Mouse (Mus musculus): ENCODE results near the gene Olfr364-ps1. TPM values are rescaled to one million over a fixed set of nuclear protein-coding genes. Genes with fewer than 3 reads are reported as not detected.

Olfr364-ps1 gene
- polyA plus RNA-seq (2012; rRNA removed) = not detected in 2 replicates

GRCm38 (mm10) chr2:37139022-37139421 is at the start of gene Olfr364-ps1:
Gene Olfr364-ps1, plus strand, starts transcription at chr2:37139322.

DNA sequence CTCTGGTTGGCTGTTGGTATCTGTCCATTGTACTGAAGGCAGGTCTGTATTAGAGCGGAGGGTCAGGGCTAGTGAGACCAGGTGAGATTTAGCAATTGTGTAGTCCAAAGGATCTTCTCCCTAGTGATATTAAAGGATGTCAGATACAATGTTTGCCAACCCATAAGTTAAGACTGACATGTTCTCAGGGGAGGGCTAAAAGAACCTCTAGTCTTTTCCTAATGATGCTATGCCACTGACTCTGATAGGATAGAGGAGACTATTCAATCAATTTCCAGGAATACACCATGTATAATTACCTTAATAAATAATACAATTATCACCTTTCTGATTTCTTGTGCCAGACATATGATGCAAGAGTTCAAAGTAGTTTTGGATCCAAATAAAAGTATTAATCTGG is 21.3 kb upstream of the Olfr364-ps1 start, which contains the start of gene Olfr362:
TSS of gene Olfr362 (minus strand) at position 101 of the 400 bp plus-strand sequence.

DNA sequence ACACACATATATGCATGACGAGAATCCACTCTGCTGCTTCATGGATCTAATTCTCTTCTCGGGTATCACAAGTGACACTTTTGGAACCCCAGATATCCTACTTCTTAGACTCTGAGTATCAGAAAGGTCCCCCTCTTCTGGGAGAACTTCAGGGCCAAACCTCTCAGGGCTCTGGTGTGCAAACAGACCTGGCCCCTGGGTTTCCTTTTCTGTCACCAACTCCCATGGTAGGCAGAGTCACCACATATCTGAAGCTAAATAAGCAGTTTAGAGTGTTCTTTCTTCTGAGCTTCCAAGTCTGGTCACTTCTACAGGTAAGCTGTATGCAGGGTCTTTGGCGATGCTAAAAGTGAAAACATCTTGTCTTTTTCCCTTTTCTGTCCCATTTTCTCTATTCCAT is 48.8 kb downstream of the Olfr364-ps1 start, which contains the start of gene Olfr365:
TSS of gene Olfr365 (plus strand) at position 301 of the 400 bp plus-strand sequence.

Other genes with a start within 250 kb of the Olfr364-ps1 start
- gene Olfr353, start 246.4 kb upstream of the Olfr364-ps1 start, polyA plus RNA-seq (2012; rRNA removed) = not detected in 2 replicates
- gene Olfr354, start 233.6 kb upstream of the Olfr364-ps1 start, polyA plus RNA-seq (2012; rRNA removed) = not detected in 2 replicates
- not detected in 2 replicates for gene Olfr355, start 210.4 kb upstream of the Olfr364-ps1 start, polyA plus RNA-seq (2012; rRNA removed)
- not detected in 2 replicates for gene Olfr356, start 202.2 kb upstream of the Olfr364-ps1 start, polyA plus RNA-seq (2012; rRNA removed)
- gene Olfr357, start 145.5 kb upstream of the Olfr364-ps1 start, polyA plus RNA-seq (2012; rRNA removed) = not detected in 2 replicates
- gene Olfr358, start 130.0 kb upstream of the Olfr364-ps1 start, polyA plus RNA-seq (2012; rRNA removed) = not detected in 2 replicates
- not detected in 2 replicates for gene Olfr360, start 73.6 kb upstream of the Olfr364-ps1 start, polyA plus RNA-seq (2012; rRNA removed)
- gene Olfr361, start 50.0 kb upstream of the Olfr364-ps1 start, polyA plus RNA-seq (2012; rRNA removed) = not detected in 2 replicates
- gene Olfr362, start 21.4 kb upstream of the Olfr364-ps1 start, polyA plus RNA-seq (2012; rRNA removed) = not detected in 2 replicates
- gene Olfr365, start 48.9 kb downstream of the Olfr364-ps1 start, polyA plus RNA-seq (2012; rRNA removed) = not detected in 2 replicates
- gene Olfr366, start 72.3 kb downstream of the Olfr364-ps1 start, polyA plus RNA-seq (2012; rRNA removed) = not detected in 2 replicates
- not detected in 2 replicates for gene Olfr368, start 187.2 kb downstream of the Olfr364-ps1 start, polyA plus RNA-seq (2012; rRNA removed)
- 6.9 and 7.5 TPM in 2 replicates for gene Pdcl, start 220.0 kb downstream of the Olfr364-ps1 start, polyA plus RNA-seq (2012; rRNA removed)